Mouse (Mus musculus): ENCODE results near the gene Mab21l2. TPM values are rescaled to one million over a fixed set of nuclear protein-coding genes. Genes with fewer than 3 reads are reported as not detected.

Gene Mab21l2
- total RNA-seq, 2 experiments from 2014 or later: 6.6 to 8.0 TPM

GRCm38 (mm10) chr3:86539555-86540168, 8.8 kb downstream of the Mab21l2 start:
- DNase-seq: no peak

DNA sequence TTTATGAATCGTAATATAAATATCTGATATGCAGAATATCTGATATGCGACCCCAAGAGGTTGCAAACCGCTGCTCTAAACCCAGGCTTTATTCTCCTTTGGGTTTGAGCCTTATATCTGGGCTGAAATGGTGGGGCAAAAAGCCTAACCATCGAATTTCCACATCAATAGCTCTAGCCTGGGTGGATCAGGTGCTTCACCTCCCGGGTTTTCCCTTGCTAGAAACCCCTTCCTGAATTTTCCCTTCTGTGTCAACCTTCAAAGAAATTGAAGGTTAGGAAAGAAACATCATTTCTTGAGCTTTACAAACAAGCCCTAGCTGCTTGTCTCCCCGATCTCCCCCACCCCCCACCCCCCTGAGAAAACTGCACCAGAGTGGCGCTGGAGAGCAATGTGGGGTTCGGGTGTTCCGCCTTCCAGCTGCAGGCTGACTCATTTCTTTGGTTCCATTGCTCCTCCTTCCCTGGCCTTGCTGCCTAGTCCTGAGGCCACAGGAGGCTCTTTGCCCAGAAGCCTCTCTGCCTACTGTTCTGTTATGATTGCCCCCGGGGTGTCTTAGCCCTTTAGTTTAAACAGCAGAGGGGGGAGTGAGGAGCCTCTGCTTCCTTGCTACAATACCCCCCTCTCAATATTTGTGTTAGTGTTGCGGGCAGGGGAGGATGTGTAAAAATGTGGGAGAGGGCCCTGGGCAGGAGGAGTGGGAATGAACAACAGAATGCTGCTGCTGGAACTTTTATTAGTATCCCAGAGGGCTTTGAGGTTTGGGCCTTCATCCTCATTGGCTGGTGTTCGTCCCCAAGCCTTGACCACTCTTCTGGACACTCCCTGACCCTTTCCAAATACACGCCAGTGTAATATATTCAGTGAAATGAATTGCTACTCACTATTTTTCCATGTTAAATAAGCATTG, 9.5 kb downstream of the Mab21l2 start:
- DNase-seq: peak; percentile 36

DNA sequence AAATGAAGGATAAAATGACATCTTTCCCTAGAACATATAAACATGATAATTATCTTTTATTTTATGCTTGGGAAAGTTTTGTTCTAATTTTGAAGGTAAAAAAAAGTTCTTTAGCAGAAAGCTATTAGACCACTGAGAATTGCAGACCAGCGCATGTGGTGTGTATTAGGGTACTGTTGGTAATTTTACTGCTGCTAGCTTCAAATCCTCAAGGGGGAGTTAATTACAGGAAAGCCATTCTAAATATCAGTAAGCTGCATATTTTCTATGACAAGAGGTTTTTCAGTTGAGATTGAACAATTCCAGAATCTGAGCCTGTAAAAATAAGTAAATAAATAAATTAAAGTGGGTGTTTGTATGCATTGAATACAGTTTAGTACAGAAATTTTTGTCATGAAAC, 11.7 kb downstream of the Mab21l2 start:
- no peak for DNase-seq

DNA sequence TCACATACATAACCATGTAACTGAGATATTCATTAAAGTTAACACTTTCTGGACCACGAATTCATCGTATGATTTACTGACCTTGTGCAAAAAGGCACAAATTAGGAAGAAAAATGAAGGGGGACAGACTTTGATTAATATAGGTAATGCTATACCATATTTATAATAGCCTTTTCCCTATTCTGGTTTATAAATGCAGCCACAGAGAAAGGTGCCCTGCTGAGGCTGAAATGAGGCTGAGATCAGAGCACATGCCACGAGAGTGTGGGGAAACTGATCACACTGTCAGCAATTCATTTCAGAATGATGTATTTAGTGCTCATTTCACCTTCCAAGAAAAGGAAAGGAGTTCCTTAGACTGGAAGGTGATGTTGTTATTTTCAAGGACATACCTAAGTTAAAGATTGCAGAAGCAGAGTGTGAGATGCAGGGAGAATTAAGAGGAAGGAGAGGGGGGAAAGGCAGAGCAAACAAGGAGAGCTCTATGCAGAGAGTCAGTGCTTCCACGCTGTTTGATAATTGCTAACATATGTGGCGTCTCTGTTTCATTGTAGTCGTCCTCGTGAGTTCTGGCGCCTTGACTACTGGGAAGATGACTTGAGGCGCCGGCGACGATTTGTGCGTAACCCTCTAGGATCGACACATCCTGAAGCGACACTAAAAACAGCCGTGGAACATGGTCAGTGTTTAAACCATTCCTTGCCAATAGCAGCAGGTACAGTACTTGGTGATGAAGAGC, 16.7 kb downstream of the Mab21l2 start:
- DNase-seq: no peak

- no peak for DNase-seq
Measured at GRCm38 (mm10) chr3:86522880-86523505, 25.4 kb downstream of the Mab21l2 start.

GRCm38 (mm10) chr3:86518506-86519109, 29.8 kb downstream of the Mab21l2 start:
- no peak for DNase-seq

- no peak for DNase-seq
Measured at GRCm38 (mm10) chr3:86500586-86500985, 47.8 kb downstream of the Mab21l2 start.
